Mouse (Mus musculus) forebrain, postnatal 0 days (tissue): Measurements from ENCODE around the gene Bdh2. TPM values are rescaled to one million over a fixed set of nuclear protein-coding genes. Genes with fewer than 3 reads are reported as not detected.

Experiments used
- ATAC-seq: fragments of 200-750 bp; cut with Nextera tagmentation; 2 replicates; pipeline ENCODE4 v1.8.0; 2017; ENCODE audit warnings: mild to moderate bottlenecking, moderate library complexity
- DNase-seq: peaks from one replicate; pipeline ENCODE4 v3.0.0-alpha.2; 2015
- H3K27ac ChIP-seq: fragments of 300-500 bp; sonication (generic); 2 replicates; pipeline ENCODE4 v1.5.1; 2014; ENCODE audit warnings: low read depth, mild to moderate bottlenecking, antibody characterized with exemption, low read length, moderate library complexity, mixed read lengths
- H3K27me3 ChIP-seq: fragments of 300-500 bp; sonication (generic); 2 replicates; pipeline ENCODE4 v1.6.1; 2014; ENCODE audit warnings: mild to moderate bottlenecking, low read length, mixed read lengths; ENCODE audit not compliant: insufficient read depth
- H3K36me3 ChIP-seq: fragments of 300-500 bp; sonication (generic); 2 replicates; pipeline ENCODE4 v1.6.1; 2014; ENCODE audit warnings: mild to moderate bottlenecking, moderate library complexity; ENCODE audit not compliant: insufficient read depth
- H3K4me1 ChIP-seq: fragments of 300-500 bp; sonication (generic); 2 replicates; pipeline ENCODE4 v1.6.1; 2014; ENCODE audit warnings: antibody characterized with exemption; ENCODE audit not compliant: insufficient read depth
- H3K4me2 ChIP-seq: fragments of 300-500 bp; sonication (generic); 2 replicates; pipeline ENCODE4 v1.6.1; 2014; ENCODE audit warnings: low read depth, mild to moderate bottlenecking, moderate library complexity
- H3K4me3 ChIP-seq: fragments of 300-500 bp; sonication (generic); 2 replicates; pipeline ENCODE4 v1.5.1; 2014; ENCODE audit warnings: low read depth, low read length, mixed read lengths
- H3K9ac ChIP-seq: fragments of 300-500 bp; sonication (generic); 2 replicates; pipeline ENCODE4 v1.6.1; 2014; ENCODE audit warnings: mild to moderate bottlenecking
- H3K9me3 ChIP-seq: fragments of 300-500 bp; sonication (generic); 2 replicates; pipeline ENCODE4 v1.6.1; 2016; ENCODE audit warnings: low read length
- CTCF ChIP-seq: sonication (generic); IDR thresholded peaks from 2 replicates; pipeline ENCODE4 v1.5.1; 2016; ENCODE audit warnings: antibody characterized with exemption, control low read depth, low read depth
- WGBS: fragments of 180-500 bp; shearing (Covaris S2); extraction: QIAGEN DNeasy Blood & Tissue Kit; methylation state at CpG from one replicate; pipeline ENCODE4 v1.1.7; 2014; 5-methylcytosine and 5-hydroxymethylcytosine counted together
- polyA plus RNA-seq: library from polyadenylated mRNA; unstranded; fragments of >200 nt; fragmentation: Nextera tagmentation; extraction: Ambion mirVana; gene quantifications from 2 replicates; pipeline ENCODE4 v1.2.1, GENCODE M21; 2015
- total RNA-seq: library from RNA; depleted of rRNA; stranded (reverse); fragments of >200 nt; gene quantifications from 2 replicates; pipeline ENCODE4 v1.2.3, GENCODE M21; 2014; rRNA removed

Bdh2 gene
- 3.1 and 3.2 TPM in 2 replicates for total RNA-seq
- 4.9 and 5.1 TPM in 2 replicates for polyA plus RNA-seq

GRCm38 (mm10) chr3:135280669-135281415 lies at the start of gene Bdh2:
Bdh2 (plus strand) TSS chr3:135281221.
- peak; percentile 91 for TF ChIP-seq CTCF
- 22% methylated on average over 14 of the region's 14 CpGs for WGBS
- peak within 1 kb of the TSS; percentile 36 for H3K9ac ChIP-seq
- 0 out of 2 replicates have a peak within 1 kb of the TSS, but pooled peaks have one; percentile 1 for H3K4me2 ChIP-seq
- peak; percentile 92 for ATAC-seq
- H3K27me3 ChIP-seq = no peaks in the 10 kb centered on the region
- no peak within 1 kb of the TSS for H3K4me3 ChIP-seq
- no peaks in the 10 kb centered on the region for H3K9me3 ChIP-seq
- H3K4me1 ChIP-seq = no peaks in the 10 kb centered on the region
- no peaks in the 10 kb centered on the region for H3K36me3 ChIP-seq
- DNase-seq = peak; percentile 93
- H3K27ac ChIP-seq = no peak within 1 kb of the TSS

GRCm38 (mm10) chr3:135232058-135232457 lies 49.0 kb upstream of the Bdh2 start:
- DNase-seq (no peak), ATAC-seq (no peak)
- Histone ChIP-seq H3K4me1 (no peaks in the 10 kb centered on the region), H3K9ac (no peak overlapping the region), H3K27me3 (no peaks in the 10 kb centered on the region), H3K27ac (no peak overlapping the region), H3K9me3 (no peaks in the 10 kb centered on the region), H3K4me3 (no peak overlapping the region), H3K36me3 (no peaks in the 10 kb centered on the region), H3K4me2 (no peak overlapping the region)
- 81% methylated on average over 3 of the region's 3 CpGs for WGBS
- TF ChIP-seq CTCF = no peak

- TF ChIP-seq CTCF = no peak
- H3K27me3 ChIP-seq = no peaks in the 10 kb centered on the region
- no peak for ATAC-seq
- WGBS = 90% methylated on average over 3 of the region's 3 CpGs
- no peak overlapping the region for H3K9ac ChIP-seq
- DNase-seq = no peak
- H3K4me2 ChIP-seq = no peak overlapping the region
- H3K4me3 ChIP-seq = no peak overlapping the region
- H3K9me3 ChIP-seq = no peaks in the 10 kb centered on the region
- no peak overlapping the region for H3K27ac ChIP-seq
- H3K4me1 ChIP-seq = no peaks in the 10 kb centered on the region
- H3K36me3 ChIP-seq = no peaks in the 10 kb centered on the region
Measured at GRCm38 (mm10) chr3:135232462-135232861, 48.6 kb upstream of the Bdh2 start.

- Histone ChIP-seq H3K9me3 (no peaks in the 10 kb centered on the region), H3K4me1 (no peaks in the 10 kb centered on the region), H3K36me3 (0 out of 2 replicates have a peak, but pooled peaks cover 9% of the 10 kb centered on the region), H3K9ac (no peak overlapping the region), H3K4me2 (no peak overlapping the region), H3K4me3 (no peak overlapping the region), H3K27me3 (no peaks in the 10 kb centered on the region), H3K27ac (no peak overlapping the region)
- ATAC-seq = no peak
- DNase-seq = peak; percentile 16
- TF ChIP-seq CTCF = peak; percentile 56
Measured at GRCm38 (mm10) chr3:135245733-135246132, 35.3 kb upstream of the Bdh2 start.

GRCm38 (mm10) chr3:135246828-135247227 lies 34.2 kb upstream of the Bdh2 start:
- no peaks in the 10 kb centered on the region for H3K4me1 ChIP-seq

GRCm38 (mm10) chr3:135249104-135249503 lies 31.9 kb upstream of the Bdh2 start:
- Histone ChIP-seq H3K27ac (no peak overlapping the region), H3K4me3 (no peak overlapping the region), H3K4me1 (no peaks in the 10 kb centered on the region), H3K4me2 (no peak overlapping the region), H3K9ac (no peak overlapping the region), H3K27me3 (no peaks in the 10 kb centered on the region), H3K36me3 (0 out of 2 replicates have a peak, but pooled peaks cover 9% of the 10 kb centered on the region), H3K9me3 (no peaks in the 10 kb centered on the region)
- no peak for DNase-seq
- TF ChIP-seq CTCF = no peak
- WGBS = 80% methylated on average over 6 of the region's 6 CpGs
- ATAC-seq = 0 out of 2 replicates have a peak, but pooled peaks have one; percentile 20

More at GRCm38 (mm10) chr3:135246828-135247227, 34.2 kb upstream of the Bdh2 start:
- no peaks in the 10 kb centered on the region for H3K27me3 ChIP-seq
- ATAC-seq = no peak
- DNase-seq = no peak
- 95% methylated on average over 6 of the region's 6 CpGs for WGBS
- no peak overlapping the region for H3K9ac ChIP-seq
- no peak for TF ChIP-seq CTCF
- H3K4me3 ChIP-seq = no peak overlapping the region
- H3K36me3 ChIP-seq = 0 out of 2 replicates have a peak, but pooled peaks cover 9% of the 10 kb centered on the region
- no peak overlapping the region for H3K27ac ChIP-seq
- no peak overlapping the region for H3K4me2 ChIP-seq
- H3K9me3 ChIP-seq = no peaks in the 10 kb centered on the region

- Histone ChIP-seq H3K9me3 (no peaks in the 10 kb centered on the region), H3K4me1 (no peaks in the 10 kb centered on the region), H3K36me3 (0 out of 2 replicates have a peak, but pooled peaks cover 9% of the 10 kb centered on the region), H3K27ac (no peak overlapping the region), H3K4me3 (no peak overlapping the region), H3K9ac (no peak overlapping the region), H3K4me2 (no peak overlapping the region), H3K27me3 (no peaks in the 10 kb centered on the region)
- no peak for TF ChIP-seq CTCF
- ATAC-seq = no peak
- WGBS = 90% methylated on average over 6 of the region's 6 CpGs
- no peak for DNase-seq
Measured at GRCm38 (mm10) chr3:135251825-135252224, 29.2 kb upstream of the Bdh2 start.
